Mouse (Mus musculus) forebrain, embryonic 16.5 days (tissue): ENCODE results near the gene Osbpl6. TPM values are rescaled to one million over a fixed set of nuclear protein-coding genes. Genes with fewer than 3 reads are reported as not detected.
A peak's percentile ranks its signal among the peaks of the same experiment; 100 is the strongest.

Experiments
- ATAC-seq: fragments of 200-750 bp; cut with Nextera tagmentation; 2 replicates; pipeline ENCODE4 v1.8.0; 2017; ENCODE audit warnings: mild to moderate bottlenecking, moderate library complexity
- H3K27ac ChIP-seq: fragments of 300-500 bp; sonication (generic); 2 replicates; pipeline ENCODE4 v1.5.1; 2014; ENCODE audit warnings: low read length, control low read depth
- H3K27me3 ChIP-seq: fragments of 300-500 bp; sonication (generic); replicated peaks from 2 replicates; pipeline ENCODE4 v1.6.1; 2014; ENCODE audit warnings: low read length; ENCODE audit not compliant: control insufficient read depth, insufficient read depth
- H3K36me3 ChIP-seq: fragments of 300-500 bp; sonication (generic); 2 replicates; pipeline ENCODE4 v1.6.1; 2014; ENCODE audit not compliant: control insufficient read depth, insufficient read depth
- H3K4me1 ChIP-seq: fragments of 300-500 bp; sonication (generic); replicated peaks from 2 replicates; pipeline ENCODE4 v1.6.1; 2014; ENCODE audit warnings: low read length; ENCODE audit not compliant: control insufficient read depth, insufficient read depth
- H3K4me2 ChIP-seq: fragments of 300-500 bp; sonication (generic); 2 replicates; pipeline ENCODE4 v1.6.1; 2014; ENCODE audit warnings: mild to moderate bottlenecking, low read length, control low read depth
- H3K4me3 ChIP-seq: fragments of 300-500 bp; sonication (generic); replicated peaks from 2 replicates; pipeline ENCODE4 v1.5.1; 2014; ENCODE audit warnings: mild to moderate bottlenecking, low read length, control low read depth
- H3K9ac ChIP-seq: fragments of 300-500 bp; sonication (generic); replicated peaks from 2 replicates; pipeline ENCODE4 v1.6.1; 2014; ENCODE audit warnings: low read depth, low read length, control low read depth
- H3K9me3 ChIP-seq: fragments of 300-500 bp; sonication (generic); 2 replicates; pipeline ENCODE4 v1.6.1; 2016; ENCODE audit warnings: low read length; ENCODE audit not compliant: control insufficient read depth
- WGBS: fragments of 180-500 bp; shearing (Covaris S2); extraction: QIAGEN DNeasy Blood & Tissue Kit; methylation state at CpG from one replicate; pipeline ENCODE4 v1.1.7; 2014; 5-methylcytosine and 5-hydroxymethylcytosine counted together
- polyA plus RNA-seq: library from polyadenylated mRNA; unstranded; fragments of >200 nt; fragmentation: Nextera tagmentation; extraction: Ambion mirVana; gene quantifications from 2 replicates; pipeline ENCODE4 v1.2.1, GENCODE M21; 2015

Osbpl6 gene
- polyA plus RNA-seq, 1 experiment from 2014 or later, result 28.0 TPM

DNA sequence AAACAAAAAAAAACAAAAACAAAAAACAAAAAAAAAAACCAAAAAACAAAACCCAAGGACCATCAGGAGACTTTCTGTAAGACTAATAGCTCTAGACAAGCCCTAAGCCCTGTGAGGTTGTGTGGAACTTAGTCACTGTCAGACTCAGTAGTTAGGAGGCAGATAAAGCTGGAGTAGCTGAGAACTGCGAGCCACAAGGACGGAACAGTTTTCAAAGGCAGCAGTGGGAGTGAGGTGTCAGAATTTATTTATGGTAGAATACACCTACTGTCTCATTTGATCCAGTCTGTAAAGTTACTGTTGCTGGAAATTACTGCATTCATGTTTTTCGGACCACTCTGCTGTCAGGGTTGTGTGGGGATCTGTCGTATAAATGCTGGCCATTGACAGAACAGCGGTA lies 118.1 kb downstream of the Osbpl6 start:
- Histone ChIP-seq H3K4me1 (no peaks in the 10 kb centered on the region), H3K36me3 (no peaks in the 10 kb centered on the region), H3K9me3 (no peaks in the 10 kb centered on the region), H3K27ac (no peak overlapping the region), H3K4me2 (no peak overlapping the region), H3K4me3 (no peak overlapping the region), H3K9ac (no peak overlapping the region), H3K27me3 (no peaks in the 10 kb centered on the region)
- ATAC-seq, result no peak
- 66% methylated on average over 5 of the region's 5 CpGs for WGBS

DNA sequence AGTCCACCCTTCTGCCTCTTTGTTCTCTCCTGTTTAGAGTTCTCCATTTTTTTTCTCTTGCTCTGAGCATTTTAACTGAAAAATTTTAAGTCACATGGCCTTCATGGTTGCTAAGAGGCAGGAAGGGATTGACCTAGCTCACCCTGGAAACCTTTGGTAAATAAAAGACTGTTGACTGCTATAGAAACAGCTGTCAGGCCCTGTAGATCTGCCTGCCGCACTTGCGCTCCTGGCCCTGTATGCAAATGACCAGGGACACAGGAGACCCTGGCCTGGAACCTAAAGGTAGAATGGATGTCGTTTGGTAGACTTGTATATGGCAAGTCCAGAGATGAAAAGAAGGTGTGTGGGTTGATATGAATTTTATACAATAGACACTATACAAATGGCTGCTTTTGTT lies 119.3 kb downstream of the Osbpl6 start:
- Histone ChIP-seq H3K4me3 (no peak overlapping the region), H3K9me3 (no peaks in the 10 kb centered on the region), H3K9ac (no peak overlapping the region), H3K27me3 (no peaks in the 10 kb centered on the region), H3K36me3 (no peaks in the 10 kb centered on the region), H3K4me1 (no peaks in the 10 kb centered on the region), H3K4me2 (no peak overlapping the region), H3K27ac (no peak overlapping the region)
- 53% methylated on average over 3 of the region's 3 CpGs for WGBS
- no peak for ATAC-seq

DNA sequence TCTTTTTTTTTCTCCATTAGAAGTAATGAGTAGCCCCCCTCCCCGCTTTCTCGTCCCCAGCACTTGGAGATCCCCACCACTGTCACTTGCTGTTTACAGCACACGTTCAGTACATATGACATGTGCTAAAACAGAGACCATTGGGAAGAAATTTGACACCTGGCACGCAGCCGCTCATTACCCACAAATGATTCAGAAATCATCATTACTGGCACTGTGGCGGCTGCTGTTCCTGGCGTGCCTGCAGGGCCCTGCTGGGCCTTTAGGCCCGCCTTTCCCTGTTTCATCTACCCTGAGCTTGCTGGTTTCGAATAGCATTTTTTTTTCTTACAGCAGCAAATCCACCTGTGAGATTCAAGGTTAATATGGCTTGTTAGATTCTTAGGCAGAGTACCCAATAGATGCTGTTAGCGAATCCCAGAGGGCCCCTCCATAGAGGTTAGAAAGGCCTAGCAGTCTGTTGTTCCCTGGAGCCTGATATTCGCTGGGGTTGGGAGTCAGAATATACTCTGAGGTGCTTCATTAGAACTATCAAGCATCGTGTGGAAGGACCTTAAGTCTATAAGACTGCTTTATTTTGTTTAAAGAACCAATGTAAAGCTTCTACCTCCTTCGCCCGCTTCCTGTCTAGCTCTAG lies 126.3 kb downstream of the Osbpl6 start:
- no peak overlapping the region for H3K9ac ChIP-seq
- no peaks in the 10 kb centered on the region for H3K36me3 ChIP-seq
- WGBS, result 40% methylated on average over 14 of the region's 14 CpGs
- no peak overlapping the region for H3K4me3 ChIP-seq
- no peaks in the 10 kb centered on the region for H3K9me3 ChIP-seq
- no peaks in the 10 kb centered on the region for H3K27me3 ChIP-seq
- H3K4me1 ChIP-seq, result peaks cover 13% of the 10 kb centered on the region
- peak; percentile 84 for ATAC-seq
- no peak overlapping the region for H3K4me2 ChIP-seq
- H3K27ac ChIP-seq, result no peak overlapping the region

DNA sequence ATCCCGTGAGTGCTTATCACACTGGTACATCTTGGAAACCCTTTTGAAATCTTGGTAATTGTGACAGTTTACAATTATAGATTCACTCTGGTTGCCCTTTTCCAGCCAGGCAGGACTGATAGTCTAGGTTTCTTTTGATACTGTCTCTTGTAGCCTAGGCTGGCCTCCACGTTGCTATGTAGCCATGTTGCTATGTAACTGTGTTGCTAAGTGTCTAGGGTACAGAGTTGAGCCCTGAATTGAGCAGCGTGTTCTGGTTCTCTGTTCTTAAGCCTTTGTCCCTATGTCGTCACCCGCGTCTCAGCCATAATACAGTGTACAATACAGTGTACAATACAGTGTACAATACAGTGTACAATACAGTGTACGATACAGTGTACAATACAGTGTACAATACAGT lies 128.6 kb downstream of the Osbpl6 start:
- Histone ChIP-seq H3K9ac (no peak overlapping the region), H3K36me3 (no peaks in the 10 kb centered on the region), H3K4me3 (no peak overlapping the region), H3K27ac (no peak overlapping the region), H3K9me3 (no peaks in the 10 kb centered on the region), H3K27me3 (no peaks in the 10 kb centered on the region), H3K4me1 (peaks cover 13% of the 10 kb centered on the region), H3K4me2 (no peak overlapping the region)
- 30% methylated on average over 7 of the region's 7 CpGs for WGBS
- 0 out of 2 replicates have a peak, but pooled peaks have one; percentile 39 for ATAC-seq

DNA sequence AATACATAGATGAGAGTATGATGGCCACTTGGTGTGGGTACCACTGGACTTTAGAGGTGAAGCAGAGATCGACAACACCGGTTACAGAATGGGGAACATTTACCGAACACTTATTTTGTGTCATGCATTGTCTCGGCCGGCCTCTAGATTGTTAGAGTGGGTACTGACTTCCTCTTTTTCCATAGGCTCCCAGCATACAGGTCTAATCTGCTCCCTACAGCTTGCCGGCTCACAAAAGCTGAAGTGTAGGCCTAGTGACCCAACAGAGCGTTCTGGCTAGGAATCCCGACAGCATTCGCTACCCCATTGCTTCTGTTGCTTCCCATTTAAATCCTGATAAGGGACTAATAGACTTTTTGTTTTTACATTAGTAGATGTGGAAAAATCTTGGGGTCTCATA lies 135.6 kb downstream of the Osbpl6 start:
- H3K27me3 ChIP-seq, result no peaks in the 10 kb centered on the region
- WGBS, result 93% methylated on average over 9 of the region's 9 CpGs
- no peak overlapping the region for H3K9ac ChIP-seq
- no peaks in the 10 kb centered on the region for H3K36me3 ChIP-seq
- H3K9me3 ChIP-seq, result no peaks in the 10 kb centered on the region
- no peak overlapping the region for H3K27ac ChIP-seq
- H3K4me2 ChIP-seq, result no peak overlapping the region
- H3K4me1 ChIP-seq, result peaks cover 3% of the 10 kb centered on the region; the same call in 1 of the 2 replicates
- ATAC-seq, result no peak
- no peak overlapping the region for H3K4me3 ChIP-seq

DNA sequence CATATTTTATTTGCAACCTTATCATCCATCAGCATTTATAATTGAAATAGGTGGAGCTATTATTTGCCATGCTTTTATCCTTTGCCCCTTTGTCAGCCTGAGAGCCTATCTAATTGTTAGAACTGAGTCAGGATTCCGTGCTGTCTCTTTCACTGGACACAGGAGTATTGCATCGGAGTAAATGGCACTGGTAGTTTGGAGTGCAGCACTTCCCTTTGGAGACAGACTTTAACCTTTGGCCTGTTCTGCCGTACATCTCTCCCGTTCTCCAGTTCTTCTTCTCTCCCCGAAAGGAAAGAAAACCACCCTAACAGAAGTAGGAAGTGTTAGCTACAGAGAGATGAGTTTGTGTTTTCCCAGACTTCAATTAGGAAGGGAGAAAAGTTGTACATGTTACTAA lies 136.6 kb downstream of the Osbpl6 start:
- Histone ChIP-seq H3K27me3 (no peaks in the 10 kb centered on the region), H3K9me3 (no peaks in the 10 kb centered on the region), H3K9ac (no peak overlapping the region), H3K4me3 (no peak overlapping the region), H3K4me2 (no peak overlapping the region), H3K27ac (no peak overlapping the region), H3K4me1 (peaks cover 3% of the 10 kb centered on the region; the same call in 1 of the 2 replicates), H3K36me3 (no peaks in the 10 kb centered on the region)
- no peak for ATAC-seq
- WGBS, result 85% methylated on average over 5 of the region's 5 CpGs

DNA sequence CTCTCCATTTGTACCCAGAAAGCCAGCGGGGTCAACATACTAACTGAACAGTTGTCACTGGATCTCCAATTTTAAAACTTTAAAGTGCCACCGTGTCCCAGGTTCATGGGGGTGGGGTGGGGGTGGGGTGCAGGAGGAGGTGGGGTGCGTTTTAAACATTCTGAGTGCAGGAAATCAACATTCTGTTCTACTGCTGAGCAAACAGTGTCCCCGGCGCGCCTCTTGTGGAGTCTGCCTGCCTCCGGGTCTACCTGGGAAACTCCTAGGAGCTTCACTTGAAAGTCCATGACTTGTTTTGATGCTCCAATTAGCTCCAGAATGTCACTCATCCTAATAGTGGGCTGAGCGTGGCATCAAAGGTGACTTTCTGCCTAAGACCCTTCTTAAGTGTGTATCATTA lies 139.2 kb downstream of the Osbpl6 start:
- H3K36me3 ChIP-seq, result no peaks in the 10 kb centered on the region
- ATAC-seq, result no peak
- no peaks in the 10 kb centered on the region for H3K9me3 ChIP-seq
- H3K9ac ChIP-seq, result no peak overlapping the region
- WGBS, result 78% methylated on average over 8 of the region's 8 CpGs
- no peak overlapping the region for H3K27ac ChIP-seq
- no peaks in the 10 kb centered on the region for H3K4me1 ChIP-seq
- H3K4me2 ChIP-seq, result no peak overlapping the region
- no peak overlapping the region for H3K4me3 ChIP-seq
- no peaks in the 10 kb centered on the region for H3K27me3 ChIP-seq

DNA sequence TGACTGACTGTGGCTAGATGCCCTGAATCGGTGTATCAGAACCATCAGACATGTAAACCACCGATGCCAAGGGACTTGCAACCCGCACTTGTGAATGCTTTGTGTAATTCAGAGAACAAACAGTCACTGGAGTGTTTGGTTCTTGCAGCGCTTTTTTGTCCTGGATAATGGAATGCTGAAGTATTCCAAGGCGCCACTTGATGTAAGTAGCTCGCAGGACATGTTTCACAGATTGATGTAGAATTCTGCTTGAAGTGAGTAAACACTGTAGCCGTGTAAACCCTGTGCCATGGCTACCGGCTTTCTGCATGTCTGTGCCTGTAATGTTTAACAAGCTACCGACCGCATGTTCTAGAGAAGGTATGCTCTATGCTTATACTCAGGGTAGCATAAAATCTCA lies 141.9 kb downstream of the Osbpl6 start:
- no peak for ATAC-seq
- no peak overlapping the region for H3K4me2 ChIP-seq
- no peak overlapping the region for H3K27ac ChIP-seq
- H3K9ac ChIP-seq, result no peak overlapping the region
- H3K4me1 ChIP-seq, result no peaks in the 10 kb centered on the region
- WGBS, result 78% methylated on average over 10 of the region's 10 CpGs
- no peaks in the 10 kb centered on the region for H3K27me3 ChIP-seq
- H3K4me3 ChIP-seq, result no peak overlapping the region
- H3K9me3 ChIP-seq, result no peaks in the 10 kb centered on the region
- no peaks in the 10 kb centered on the region for H3K36me3 ChIP-seq

DNA sequence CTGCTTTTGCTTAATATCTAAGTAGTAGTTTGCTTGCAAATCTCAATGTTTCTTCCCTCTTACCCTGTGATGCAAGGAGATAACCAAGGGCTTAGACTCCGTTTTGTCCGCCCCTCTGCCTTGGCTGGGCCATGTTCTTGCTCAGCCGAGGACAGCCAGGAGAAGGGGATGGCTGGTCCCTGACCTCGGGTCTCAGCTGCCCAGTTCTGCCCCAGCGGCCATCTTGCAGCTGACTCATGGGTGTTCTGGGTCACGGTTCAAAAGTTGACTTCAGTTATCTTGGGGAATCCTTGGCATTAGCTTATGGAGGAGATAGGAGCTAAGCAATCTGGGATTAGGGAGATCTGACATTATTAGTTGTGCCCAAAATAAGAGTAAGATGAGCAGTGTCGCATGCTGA lies 142.5 kb downstream of the Osbpl6 start:
- Histone ChIP-seq H3K4me2 (no peak overlapping the region), H3K27ac (no peak overlapping the region), H3K9ac (no peak overlapping the region), H3K9me3 (no peaks in the 10 kb centered on the region), H3K27me3 (no peaks in the 10 kb centered on the region), H3K4me3 (no peak overlapping the region), H3K4me1 (no peaks in the 10 kb centered on the region), H3K36me3 (no peaks in the 10 kb centered on the region)
- 91% methylated on average over 7 of the region's 7 CpGs for WGBS
- no peak for ATAC-seq

DNA sequence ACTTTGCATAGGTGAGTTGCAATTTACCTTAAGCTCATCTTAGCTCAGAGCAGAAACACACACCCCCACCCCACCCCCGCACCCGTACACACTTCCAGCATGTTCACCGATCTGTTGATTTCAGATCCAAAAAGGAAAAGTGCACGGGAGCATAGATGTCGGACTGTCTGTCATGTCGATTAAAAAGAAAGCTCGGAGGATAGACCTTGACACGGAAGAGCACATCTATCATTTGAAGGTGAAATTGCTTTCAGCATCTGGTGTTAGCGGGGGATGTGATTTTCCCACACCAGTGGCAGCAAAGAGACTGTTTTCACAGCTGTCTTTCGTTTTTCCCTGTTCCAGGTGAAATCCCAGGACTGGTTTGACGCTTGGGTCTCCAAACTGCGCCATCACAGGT lies 143.0 kb downstream of the Osbpl6 start:
- no peak for ATAC-seq
- Histone ChIP-seq H3K4me2 (no peak overlapping the region), H3K36me3 (no peaks in the 10 kb centered on the region), H3K4me1 (no peaks in the 10 kb centered on the region), H3K9me3 (no peaks in the 10 kb centered on the region), H3K27ac (no peak overlapping the region), H3K27me3 (no peaks in the 10 kb centered on the region), H3K9ac (no peak overlapping the region), H3K4me3 (no peak overlapping the region)
- WGBS, result 87% methylated on average over 12 of the region's 12 CpGs
